Mouse (Mus musculus): ENCODE results near the gene Atg10.
A peak's percentile ranks its signal among the peaks of the same experiment; 100 is the strongest.

Gene Atg10

DNA sequence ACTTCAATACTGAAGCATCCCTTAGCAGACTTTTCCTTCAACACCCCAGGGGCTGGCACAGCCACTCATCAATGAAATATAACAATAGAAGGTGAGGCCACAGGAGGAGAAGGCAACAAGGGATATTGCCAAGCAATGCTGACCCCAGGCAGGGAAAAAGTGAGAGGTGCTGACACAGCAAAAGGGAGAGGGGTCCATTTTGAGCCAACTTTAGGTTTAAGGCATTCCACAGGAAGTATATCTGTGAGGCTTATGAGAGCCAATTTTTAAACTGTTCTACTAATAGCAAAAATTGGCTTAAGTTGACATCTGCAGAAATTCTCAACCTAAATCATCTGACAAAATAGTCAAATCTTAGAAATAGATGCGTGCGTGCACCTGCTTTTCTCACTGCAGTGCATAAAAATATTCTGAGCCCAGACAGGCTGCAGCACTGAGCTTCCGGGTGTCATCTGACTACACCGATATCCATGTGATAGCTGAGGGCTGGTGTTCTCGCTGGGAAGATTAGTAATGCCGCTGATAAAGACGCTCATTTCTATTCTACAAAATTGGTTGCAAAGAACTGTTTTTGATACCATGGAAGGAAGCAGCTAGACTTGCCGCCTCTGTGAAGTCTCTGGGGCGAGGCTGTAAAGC lies 116.3 kb downstream of the Atg10 start:
- no peak for DNase-seq

DNA sequence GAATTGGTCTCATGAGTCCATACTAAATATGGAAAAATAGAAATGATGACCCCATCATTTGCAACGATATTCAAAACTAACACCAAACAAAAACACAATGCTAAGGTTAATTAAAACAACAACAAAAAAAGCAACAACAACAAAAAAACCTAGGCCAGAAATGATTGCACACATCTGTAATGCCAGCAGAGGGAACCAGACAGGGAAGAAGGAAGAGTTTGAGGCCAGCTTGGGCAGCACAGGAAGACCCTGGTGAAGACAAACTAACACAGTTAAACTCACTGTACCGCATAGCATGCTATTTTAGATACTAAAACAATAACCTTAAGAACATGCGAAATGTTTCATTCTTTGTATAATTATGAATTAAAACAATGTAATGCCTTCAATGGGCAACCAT lies 121.5 kb downstream of the Atg10 start:
- DNase-seq: no peak

GRCm38 (mm10) chr13:91100417-91100816 lies 123.4 kb downstream of the Atg10 start:
- no peak for DNase-seq

- no peak for DNase-seq
Observed at GRCm38 (mm10) chr13:91094851-91095250, 128.9 kb downstream of the Atg10 start.

DNA sequence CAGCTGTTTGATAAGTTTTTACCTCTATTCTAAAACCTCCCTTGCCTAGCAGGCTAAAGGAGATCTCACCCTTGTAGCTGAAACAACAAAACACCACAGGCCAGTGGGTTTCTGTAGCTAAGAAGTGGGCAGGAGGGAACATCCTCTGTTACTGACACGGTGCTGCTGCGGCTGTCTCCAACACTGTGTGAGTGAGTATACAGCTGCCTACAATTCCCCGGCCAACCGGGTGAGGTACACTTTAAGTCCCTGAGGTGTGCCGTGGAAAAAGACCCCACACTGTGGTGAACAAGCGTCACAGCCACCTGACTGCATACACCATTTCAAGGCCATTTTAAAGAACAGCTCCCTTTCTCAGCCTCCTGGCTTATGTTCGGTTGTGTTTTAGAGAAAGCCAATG lies 129.6 kb downstream of the Atg10 start:
- DNase-seq: no peak

DNA sequence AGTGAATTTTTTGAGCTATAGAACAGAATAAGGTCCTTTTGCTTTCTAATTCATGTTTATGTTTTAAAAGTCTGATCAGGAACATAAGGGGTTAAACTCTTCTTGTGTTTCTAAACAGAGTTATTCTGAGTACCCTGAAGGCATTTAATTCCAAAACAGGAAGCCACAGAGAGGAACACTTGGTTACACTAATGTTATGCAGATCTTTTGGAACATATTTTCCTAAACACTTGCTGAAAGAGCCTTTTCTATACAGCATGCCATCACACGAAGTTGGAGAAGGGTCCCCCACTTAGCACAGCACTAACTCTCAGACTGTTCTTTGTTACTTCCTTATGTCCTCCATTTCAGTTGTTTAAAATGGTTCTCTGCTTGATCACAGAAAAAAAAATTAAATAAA lies 130.2 kb downstream of the Atg10 start:
- DNase-seq: no peak

DNA sequence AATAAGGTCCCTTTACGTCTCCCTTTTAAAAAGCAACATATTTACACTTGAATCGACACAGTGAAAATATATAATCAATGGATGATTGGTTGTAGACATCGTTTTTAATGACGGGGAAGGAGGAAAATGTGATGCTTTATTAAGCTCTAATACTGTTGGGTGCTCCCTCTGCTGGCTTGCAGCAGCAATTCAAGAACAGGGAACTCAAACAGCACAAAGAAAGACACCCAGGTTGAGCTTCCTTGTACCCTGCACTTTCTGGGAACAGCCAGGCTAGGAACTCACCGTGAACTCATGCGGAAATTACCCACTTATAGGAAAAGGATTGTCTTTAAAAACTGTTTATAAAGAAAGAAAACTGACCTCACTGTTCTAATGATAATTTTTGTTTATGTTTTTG lies 130.6 kb downstream of the Atg10 start:
- DNase-seq: peak; percentile 14

- no peak for DNase-seq
Observed at GRCm38 (mm10) chr13:91091731-91092190, 132.0 kb downstream of the Atg10 start.

DNA sequence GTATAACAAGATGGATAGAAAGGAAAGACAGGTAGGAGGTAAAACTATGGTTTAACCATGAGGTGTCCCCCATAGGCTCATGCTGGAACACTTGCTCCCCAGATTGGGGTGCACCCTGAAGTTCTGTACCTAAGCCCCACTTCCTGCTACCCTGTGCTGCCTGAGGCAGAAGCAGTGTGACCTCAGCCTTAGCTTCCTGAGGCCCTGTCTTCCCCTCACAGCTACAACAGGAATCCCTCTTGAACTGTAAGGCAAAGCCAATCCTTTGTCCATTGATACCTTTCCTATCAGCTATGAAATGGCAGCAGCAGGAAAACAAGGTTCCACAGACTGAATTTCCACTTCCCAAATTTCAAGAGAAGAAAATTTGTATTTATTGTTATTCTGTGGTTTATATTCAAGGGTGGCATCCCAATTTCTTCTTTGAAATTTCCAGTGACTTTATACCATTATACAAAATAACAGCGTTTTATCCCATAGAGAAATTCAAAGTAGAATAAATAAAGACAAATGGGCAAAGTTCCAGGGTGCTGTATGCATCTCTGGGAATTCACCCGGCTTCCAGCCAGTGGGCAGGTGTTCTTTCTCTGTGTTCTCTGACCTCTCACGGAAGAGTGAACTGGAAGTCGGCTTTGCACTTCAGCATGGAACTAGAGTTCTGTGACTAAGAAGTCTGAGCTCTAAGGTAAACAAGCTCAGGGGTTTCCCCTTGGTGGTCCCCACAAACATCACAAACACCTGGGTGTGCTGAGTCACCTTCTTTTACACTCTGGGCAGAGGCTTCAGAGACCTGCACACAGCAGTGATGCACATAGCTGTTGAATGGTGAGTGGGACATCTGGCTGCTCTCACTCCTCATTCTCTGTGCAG lies 132.7 kb downstream of the Atg10 start:
- DNase-seq: no peak

DNA sequence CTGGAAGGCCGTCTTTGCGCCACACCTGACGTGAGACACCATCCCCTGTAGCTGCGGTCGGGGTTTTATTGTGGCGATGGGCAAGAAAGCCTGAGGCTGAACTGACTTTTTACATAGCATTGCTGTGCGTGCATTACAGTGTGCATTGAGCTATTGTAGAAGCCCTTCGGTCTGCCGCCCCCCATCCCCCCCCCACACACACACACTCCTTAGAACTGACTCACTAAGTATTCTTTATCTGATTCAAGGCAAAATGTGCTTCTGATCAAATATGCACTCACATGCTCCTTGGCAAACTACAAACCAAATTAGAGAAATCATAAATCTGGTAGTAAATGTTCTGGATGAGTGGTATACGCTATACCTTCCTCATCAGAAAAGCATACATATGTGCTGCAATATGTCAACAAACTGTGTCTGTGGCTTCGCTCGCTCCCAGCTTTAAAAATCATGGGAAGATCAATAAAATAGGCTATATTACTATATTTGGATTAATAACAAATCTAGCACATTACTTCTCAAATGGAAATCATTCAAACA lies 137.3 kb downstream of the Atg10 start:
- DNase-seq: no peak

GRCm38 (mm10) chr13:91072351-91072750 lies 151.4 kb downstream of the Atg10 start:
- DNase-seq: no peak

GRCm38 (mm10) chr13:91060871-91061270 lies 162.9 kb downstream of the Atg10 start:
- no peak for DNase-seq

- no peak for DNase-seq
Observed at GRCm38 (mm10) chr13:91048171-91048570, 175.6 kb downstream of the Atg10 start.

GRCm38 (mm10) chr13:91046851-91047250 lies 176.9 kb downstream of the Atg10 start:
- DNase-seq: no peak

- DNase-seq: no peak
Observed at GRCm38 (mm10) chr13:91041236-91041635, 182.5 kb downstream of the Atg10 start.

DNA sequence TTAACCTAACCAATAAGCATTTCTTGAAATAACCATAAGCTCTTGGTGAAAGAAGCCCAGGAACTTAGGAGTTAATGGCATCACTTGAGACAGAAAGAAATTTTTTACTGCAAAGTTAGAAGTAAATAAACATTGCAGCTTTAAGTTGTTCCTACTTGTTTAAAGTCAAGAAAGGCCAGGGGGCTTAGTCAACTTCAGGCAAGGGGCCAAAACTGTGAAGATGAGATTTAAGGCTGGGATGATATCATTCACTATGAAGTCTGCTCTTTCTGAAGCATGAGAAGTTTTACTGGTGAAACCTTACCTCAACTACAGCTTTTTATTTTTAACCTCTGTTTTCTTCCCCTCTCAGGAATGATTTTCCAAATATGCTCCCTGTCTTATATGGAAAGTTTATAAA lies 183.3 kb downstream of the Atg10 start:
- DNase-seq: no peak

DNA sequence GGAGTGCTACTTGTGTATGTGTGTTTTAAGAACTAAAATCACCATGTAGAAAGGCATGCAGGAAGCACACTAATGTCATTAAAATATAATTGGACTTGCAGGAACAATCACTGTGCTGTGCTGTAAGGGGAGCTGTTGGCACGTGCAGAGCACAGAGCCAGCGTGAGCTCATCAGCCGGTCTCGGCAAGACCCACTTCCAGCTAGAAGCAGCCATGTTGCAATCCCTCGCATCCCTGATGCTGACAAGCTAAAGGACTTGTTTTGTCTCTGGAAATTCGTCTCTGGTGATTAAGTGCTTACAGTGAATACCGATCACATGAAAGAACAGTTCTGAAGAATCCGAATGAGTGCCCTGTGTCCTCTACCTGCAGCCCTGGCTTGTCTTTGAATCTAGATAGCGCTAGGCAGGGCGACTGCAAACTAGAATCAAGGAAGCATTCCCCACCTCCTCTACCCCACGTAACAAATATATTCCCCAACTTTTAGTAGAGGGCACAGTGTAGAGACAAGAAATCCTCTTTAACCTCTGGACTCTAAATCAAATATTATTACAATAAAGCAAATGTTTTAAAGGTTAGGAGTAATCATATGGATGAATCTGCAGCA lies 184.5 kb downstream of the Atg10 start:
- DNase-seq: peak; percentile 59

- DNase-seq: no peak
Observed at GRCm38 (mm10) chr13:91038636-91039035, 185.1 kb downstream of the Atg10 start.

DNA sequence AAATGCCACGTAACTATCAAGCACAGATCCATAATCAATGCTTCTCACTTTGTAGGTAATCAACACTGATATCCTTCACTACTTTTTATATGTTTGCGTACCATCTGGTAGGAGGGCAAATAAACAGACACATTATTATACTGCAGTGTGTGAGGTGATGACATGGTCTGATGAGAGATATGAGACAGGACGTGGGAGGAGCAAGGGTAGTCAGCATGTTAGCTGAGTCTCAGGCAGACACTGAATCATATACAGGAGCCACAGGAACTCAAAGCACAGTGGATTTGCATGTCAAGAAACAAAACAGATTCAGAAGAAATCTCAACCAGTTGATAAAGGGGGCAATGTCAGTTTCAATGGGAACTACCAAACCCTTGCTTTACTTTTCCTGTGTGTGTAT lies 185.7 kb downstream of the Atg10 start:
- no peak for DNase-seq

- DNase-seq: no peak
Observed at GRCm38 (mm10) chr13:91037405-91037804, 186.4 kb downstream of the Atg10 start.

DNA sequence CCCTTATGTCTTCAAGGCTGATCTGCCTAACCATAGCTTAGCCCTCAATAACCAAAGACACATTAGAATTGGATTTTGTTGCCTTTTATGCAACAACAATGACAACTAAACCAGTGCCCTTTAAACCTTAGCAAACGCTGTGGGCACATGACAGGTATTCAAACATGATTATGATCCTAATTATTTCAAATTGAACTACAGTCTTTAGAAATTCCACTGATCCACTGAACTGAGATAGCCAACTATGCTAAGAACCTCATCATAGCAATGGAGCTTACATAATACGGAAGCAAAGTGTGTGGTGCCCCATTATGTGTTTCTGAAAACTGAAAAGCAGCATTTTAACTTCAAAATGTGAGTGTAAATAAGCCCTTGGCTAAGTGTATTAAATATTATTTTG lies 191.9 kb downstream of the Atg10 start:
- DNase-seq: no peak

GRCm38 (mm10) chr13:91023447-91023846 lies 200.3 kb downstream of the Atg10 start:
- no peak for DNase-seq

- no peak for DNase-seq
Observed at GRCm38 (mm10) chr13:91011851-91012250, 211.9 kb downstream of the Atg10 start.
